Mouse (Mus musculus) gastrocnemius, postnatal 36 days (tissue): ENCODE results near the gene Acp1. TPM values are rescaled to one million over a fixed set of nuclear protein-coding genes. Genes with fewer than 3 reads are reported as not detected.

Experiments used
- DNase-seq, 2 experiments: peaks; one replicate each; pipeline ENCODE4 v3.0.0; 2022
- intact Hi-C: fragments of 180-260 bp; cut with DNase I; formaldehyde crosslinking; loops from one replicate; pipeline ENCODE4 v1.15.1; 2025
- long read RNA-seq, 2 experiments: library from polyadenylated mRNA; stranded (forward); transcript quantifications; one replicate each; pipeline ENCODE4 v2.0.0; 2021
- total RNA-seq, 2 experiments: library from RNA; stranded (reverse); gene quantifications; 2 replicates each; pipeline ENCODE4 v1.2.3; 2021

Acp1 gene
- total RNA-seq: 10 to 100 TPM; 31.5 TPM
- long read RNA-seq, experiment 1, transcript Acp1-202 (6 exons, 2,754 nt): minor isoform, 32 of 81 reads
- long read RNA-seq, experiment 1, transcript Acp1-201 (6 exons, 3,066 nt): major isoform, 41 of 81 reads
- long read RNA-seq, experiment 1, partial matches to known transcripts: 1 of 81 reads
- long read RNA-seq, experiment 1, other reads (novel, unspliced or antisense): 7 of 81 reads
- long read RNA-seq, experiment 2, transcript Acp1-201 (6 exons, 3,066 nt): major isoform, 60 of 113 reads
- long read RNA-seq, experiment 2, transcript Acp1-202 (6 exons, 2,754 nt): minor isoform, 37 of 113 reads
- long read RNA-seq, experiment 2, partial matches to known transcripts: 3 of 113 reads
- long read RNA-seq, experiment 2, other reads (novel, unspliced or antisense): 12 of 113 reads

DNA sequence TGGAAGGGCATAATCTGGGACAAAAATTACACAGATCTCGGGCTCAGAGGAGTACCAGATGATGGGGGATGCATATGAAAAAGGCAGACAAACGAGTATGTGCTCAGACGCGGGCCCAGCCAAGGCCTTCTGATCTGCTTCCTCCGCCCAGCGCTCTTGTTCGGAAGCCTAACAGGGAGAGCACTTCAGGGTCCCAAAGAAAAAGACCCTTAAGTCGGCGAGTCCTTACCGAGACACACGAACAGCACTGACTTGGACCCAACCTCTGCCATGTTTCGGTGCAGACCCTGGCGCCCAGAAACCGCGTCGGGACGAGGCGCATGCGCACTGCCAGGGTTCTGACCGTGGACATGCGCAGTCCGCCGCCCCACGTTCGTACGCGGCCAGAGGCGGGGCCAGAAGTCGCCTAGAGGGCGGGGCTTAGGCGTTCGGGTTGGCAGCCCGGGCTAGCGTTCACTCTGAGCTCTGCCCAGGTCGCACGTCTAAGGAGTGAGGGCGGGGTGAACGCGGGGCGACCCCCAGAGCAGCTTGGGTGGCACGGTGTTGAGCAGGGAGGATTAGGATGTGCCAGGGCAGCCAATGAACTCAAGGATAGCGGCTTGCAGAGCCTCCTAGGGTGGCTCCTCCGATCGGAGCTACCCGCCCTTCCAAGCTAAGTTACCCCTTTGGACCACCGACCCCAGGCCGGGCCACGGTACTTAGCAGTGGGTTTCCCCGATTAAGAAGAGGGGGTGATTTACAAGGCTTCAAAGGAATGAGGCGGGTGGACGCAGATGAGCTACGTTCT lies at the start of gene Acp1, which contains the start of gene Sh3yl1:
Gene Acp1 (minus strand): TSS at position 329 of the 787 bp plus-strand sequence.
Gene Sh3yl1 (plus strand): TSS at position 408 of the 787 bp plus-strand sequence.
- intact Hi-C loops: no loop called here
- peak; percentile 92 to 94 for DNase-seq

DNA sequence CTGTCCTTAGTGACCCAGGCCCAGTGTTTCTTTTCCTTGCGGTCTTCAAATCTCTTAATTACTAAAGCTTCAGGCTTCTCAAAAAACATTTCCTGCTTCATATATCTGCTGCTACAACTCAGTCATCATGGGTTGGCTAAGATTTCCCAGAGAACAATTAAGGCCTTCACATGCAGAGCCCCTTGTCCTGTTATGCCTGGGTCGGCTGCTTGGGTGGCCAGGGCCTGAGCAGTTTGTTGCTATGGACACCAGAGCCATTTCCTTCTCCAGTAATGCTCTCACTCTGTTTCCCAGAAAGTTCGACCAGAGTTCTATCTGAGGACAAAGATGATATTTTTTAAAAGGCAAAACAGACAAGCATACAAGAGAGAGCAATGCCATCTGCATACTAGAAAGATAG lies 32.8 kb upstream of the Acp1 start:
- DNase-seq: no peak
- intact Hi-C loops: no loop called here

DNA sequence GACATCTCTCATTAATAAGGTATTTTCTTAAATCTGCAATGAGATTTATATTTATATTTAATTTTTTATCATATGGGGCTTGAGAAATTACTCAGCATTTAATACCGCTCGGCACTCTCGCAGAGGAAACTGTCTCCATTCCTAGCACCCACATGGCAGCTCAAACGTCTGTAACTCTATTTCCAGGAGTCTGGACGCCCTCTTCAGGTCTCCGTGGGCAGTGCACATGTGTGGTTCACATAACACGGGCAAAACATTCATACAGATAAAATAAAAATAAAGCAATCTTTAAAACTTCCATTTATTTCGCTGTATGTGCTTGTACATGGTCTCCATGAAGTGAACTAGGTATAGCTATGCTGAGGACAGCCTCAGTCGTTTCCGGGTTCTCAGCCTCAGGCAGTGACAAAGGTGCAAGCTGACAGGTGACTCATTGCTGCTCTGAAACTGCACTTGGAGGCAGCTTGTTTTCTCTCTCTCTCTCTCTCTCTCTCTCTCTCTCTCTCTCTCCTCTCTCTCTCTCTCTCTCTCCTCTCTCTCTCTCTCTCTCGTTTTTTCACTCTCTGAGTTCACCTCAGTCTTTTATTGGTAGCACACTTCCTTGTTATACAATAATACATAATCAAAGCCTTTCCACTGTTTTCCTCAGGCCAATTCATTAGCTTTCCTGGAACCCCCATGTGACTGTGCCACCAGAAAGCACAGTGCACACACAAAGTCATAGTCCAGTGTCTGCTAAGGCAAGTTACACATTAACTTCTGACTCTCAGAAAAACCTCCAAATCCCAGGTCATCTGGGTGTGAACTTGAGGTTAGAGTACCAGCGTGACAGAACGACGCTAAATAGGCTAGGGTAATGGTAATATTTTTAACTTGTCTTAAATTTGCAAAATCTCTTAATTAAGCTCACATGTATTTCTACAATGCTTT lies 31.9 kb upstream of the Acp1 start:
- intact Hi-C loops: no loop called here
- no peak for DNase-seq

DNA sequence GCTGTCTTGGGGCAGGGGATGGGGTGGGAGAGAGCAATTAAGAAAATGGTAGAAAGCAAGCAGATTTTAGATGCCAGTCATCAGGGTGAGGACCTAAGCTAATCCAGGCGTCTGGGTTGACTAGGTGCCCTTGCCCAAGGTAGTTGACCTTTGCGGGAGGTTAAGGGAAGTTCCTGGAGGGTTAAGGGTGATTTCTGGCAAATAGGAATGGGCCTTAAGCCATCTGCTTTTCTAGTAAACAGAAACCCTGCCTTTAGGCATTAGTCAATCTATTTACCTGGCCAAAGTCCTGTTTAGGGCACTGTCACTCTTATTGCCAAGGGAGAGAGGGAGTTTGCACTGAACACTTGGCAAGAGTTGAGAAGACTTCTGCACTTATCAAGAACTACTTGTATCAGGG lies 25.5 kb upstream of the Acp1 start:
- no peak for DNase-seq
- intact Hi-C loops: no loop called here

DNA sequence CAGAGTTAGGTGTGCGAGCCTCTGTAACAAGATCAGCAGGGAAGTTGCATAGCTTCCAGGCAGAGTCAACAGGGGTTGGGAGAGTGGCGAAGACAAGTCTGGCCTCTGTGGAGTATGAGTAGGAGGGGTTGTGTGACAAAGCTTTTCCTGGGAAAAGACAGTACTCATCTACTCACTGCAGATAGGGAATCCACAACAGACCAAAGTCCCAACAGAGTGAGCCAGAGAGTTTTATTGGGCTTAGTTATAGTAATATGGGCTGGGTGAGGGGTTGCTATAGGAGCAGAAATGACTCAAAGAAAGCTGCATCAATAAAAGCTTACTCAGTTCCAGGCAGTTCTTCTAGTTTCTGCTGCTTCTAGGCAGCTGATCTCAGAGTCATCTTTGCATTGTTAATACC lies 21.9 kb upstream of the Acp1 start:
- no peak for DNase-seq
- intact Hi-C loops: no loop called here

DNA sequence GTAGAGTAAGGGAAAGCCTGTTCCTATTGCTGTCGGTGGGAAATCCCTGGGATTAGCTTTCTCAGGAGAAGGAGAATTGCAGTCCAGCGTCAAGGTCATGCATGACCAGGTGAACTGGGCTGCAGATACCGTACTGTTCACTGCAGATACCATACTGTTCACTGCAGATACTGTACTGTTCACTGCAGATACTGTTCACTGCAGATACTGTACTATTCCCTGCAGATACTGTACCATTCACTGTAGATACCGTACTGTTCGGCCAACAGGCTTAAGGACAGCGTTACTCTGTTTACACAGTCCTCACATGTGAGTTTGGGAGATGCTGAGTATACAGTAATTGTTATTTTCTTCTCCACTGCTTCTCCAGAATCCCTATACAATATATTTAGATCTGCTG lies 16.8 kb upstream of the Acp1 start:
- DNase-seq: no peak
- intact Hi-C loops: no loop called here

DNA sequence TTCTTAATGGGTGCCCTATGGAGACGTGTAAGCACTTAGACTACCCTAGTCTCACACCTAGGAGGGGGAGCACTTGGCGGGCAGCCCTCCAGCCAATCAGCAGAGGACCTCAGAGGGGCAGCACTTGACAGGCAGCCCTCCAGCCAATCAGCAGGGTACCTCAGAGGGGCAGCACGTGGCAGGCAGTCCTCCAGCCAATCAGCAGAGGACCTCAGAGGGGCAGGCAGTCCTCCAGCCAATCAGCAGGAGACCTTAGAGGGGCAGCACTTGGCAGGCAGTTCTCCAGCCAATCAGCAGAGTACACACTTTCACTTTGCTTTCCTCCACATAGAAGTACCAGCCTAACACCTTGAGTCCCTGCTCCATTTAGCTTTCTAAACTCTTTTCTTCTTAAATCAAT lies 11.0 kb upstream of the Acp1 start:
- intact Hi-C loops: no loop called here

DNA sequence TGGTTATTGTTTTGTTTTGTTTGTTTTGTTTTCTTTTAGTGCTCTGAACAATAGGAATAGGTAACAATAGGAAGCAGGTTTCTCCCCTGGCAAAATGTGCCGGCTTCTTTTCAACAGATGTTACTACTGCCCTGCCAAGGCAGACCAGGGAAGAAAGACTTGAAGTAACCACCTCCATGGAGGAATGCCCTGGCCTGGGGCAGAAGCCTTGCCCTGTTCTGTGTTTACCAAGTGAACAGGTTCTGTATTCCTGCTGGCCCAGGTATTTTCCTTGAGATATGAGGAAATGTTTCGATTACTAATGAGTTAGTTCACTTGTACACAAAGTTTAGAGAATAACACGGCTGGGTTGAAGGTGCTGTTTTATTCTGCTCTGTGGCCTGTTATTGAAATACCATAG lies 1.5 kb upstream of the Acp1 start:
- intact Hi-C loops: no loop called here
- no peak for DNase-seq

More for the DNA sequence above, 11.0 kb upstream of the Acp1 start:
- DNase-seq: no peak

DNA sequence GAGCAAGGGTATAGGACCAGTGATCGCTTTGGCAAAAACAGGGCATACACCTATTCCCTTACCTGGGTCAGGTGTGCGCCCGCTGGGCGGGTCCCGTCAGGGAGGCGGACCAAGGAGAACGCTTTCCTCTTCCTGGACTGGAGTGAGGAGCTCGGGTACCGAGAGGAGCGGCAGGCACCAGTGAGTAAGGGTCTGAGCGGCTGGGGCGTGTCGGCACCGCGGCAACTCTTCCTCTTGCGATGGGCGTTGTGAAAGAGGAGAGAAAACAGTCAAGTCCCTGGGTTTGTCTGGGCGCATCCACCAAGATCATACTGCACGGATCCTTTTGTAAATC lies 626 bp upstream of the Acp1 start:
- no peak for DNase-seq
- intact Hi-C loops: no loop called here

DNA sequence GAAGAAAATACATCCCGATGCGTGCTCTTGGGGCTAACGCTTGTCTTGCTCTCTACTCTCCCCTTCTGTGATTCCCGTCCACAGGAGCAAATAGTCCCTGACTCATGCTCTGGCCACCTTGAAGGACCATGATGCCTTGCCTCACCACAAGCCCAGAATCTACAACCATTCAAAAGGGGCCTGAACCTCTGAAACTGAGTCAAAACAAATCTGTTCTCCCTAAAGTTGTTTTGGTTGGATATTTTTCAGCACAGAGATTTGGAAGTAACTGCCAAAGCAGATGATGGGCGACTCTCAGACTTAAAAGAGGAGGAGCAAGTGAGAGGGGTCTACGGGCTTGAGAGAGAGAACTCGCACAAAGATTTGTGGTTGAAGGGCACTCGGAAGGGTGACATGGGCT lies 529 bp downstream of the Acp1 start:
- DNase-seq: no peak

DNA sequence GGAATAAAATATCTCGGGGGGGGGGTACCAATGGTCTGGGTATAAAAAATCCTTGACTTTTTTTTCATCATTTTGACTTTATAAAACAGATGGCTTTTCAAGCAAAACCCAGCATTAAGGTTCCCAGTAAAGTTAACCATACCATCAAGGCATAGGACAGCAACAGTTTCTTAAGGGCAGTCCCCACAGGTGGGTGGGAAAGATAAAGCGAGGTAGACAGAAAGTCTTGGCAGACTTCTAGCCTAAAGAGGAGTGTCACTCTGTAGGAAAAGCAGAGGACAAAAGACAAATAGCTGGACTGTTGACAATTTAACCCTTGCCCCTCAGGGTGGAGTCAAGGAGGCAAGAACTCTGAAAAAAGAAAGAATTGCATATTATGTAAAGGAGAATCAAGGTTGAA lies 1.5 kb downstream of the Acp1 start:
- intact Hi-C loops: no loop called here

More for the DNA sequence above, 529 bp downstream of the Acp1 start:
- intact Hi-C loops: no loop called here

DNA sequence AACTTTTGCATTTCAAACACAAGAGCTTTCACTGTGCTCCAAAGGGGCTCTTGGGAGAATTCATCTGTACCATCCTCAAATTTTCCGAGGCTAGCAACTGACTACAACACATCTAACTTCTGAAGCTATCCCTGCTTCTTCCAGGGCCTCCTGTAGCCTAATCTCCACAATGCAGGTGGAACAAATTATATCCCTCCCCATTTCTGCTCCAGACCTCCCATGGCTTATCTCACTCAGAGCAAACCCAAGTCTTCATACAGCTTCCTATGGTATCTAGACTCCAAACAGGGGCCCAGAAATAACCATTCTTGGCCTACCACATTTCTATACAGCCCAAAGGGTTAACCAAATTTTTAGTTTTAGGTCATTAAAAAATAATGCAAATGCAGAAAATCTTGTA lies 2.7 kb downstream of the Acp1 start:
- no peak for DNase-seq
- intact Hi-C loops: no loop called here

More for the DNA sequence above, 1.5 kb downstream of the Acp1 start:
- DNase-seq: no peak

DNA sequence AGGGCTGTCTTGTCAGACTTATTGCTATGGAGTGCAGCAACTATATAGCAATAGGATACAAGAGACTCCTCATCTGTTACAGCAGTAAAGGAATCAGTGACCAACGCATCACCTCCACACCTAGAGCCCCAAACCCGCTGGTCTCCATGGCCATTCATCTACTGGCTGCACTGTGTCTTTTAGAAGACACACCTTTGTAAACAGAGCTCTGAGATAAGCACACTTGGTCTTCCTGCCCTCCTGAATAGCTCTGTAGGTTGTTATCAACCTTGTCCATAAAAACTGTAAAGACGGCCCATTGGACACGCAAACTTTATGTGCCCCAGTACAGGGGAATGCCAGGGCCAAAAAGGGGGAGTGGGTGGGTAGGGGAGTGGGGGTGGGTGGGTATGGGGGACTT lies 14.3 kb downstream of the Acp1 start:
- no peak for DNase-seq
- intact Hi-C loops: no loop called here

DNA sequence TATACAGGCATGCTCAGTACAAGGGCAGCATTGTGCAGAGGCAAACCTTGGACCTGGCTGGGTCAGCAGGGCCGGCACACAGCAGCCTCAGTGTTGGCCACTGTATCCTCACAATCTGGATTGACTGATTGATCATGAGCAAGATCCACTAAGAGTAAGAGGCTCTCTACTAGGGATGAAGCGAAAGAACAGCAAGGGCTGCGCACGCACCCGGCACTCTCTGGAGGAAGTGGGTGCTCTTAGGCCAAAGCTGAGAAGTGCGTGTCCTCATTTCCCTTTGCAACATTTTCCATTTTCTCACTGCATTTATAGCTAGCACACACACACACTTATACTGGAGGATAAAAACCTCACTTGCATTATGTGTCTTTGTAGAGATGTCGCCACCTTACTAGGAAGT lies 20.0 kb downstream of the Acp1 start:
- DNase-seq: no peak
- intact Hi-C loops: loop anchor here (2.0 kb wide), 1 partner anchor 295 kb away; no protein-coding TSS in a partner anchor

DNA sequence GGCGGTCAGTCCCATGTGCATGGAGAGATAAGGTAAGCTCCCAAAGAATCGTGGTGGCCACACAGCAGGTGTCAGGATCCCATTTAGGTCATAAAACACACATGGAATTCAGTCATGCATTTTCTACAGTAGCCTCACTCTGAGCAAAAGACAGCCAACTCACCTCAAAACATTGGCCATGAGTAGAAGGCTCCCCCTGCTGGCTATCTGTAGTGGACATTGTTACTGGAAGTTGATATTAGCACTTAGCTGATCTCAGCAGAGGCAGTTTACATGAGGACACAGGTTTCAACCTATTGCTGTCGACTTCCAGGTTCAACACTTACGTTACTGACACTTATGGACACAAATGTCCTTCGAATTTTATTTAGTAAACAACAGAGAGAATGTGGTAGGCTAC lies 21.3 kb downstream of the Acp1 start:
- DNase-seq: peak in 1 of 2 experiments; percentile 29
- intact Hi-C loops: loop anchor here (2.0 kb wide), 1 partner anchor 293 kb away; no protein-coding TSS in a partner anchor

DNA sequence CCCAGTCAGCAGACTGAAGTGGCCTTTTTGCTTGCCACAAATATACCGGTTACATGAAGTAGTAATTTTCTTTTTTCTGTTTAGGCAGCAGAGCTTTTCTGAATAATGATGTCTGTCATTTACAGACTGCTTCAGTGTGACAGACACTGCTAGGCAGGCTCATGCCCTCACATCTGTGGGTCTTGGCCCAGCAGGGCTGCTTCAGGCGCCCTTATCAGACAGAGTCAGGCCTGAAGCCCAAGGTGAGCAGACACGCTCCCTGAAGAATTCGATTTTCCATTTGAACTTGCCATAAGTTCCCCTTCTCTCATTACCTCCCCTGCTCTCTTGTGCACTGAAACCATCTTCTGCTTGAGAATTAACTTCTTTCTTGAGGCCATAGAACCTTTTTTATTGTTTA lies 23.4 kb downstream of the Acp1 start:
- intact Hi-C loops: no loop called here
- DNase-seq: no peak

DNA sequence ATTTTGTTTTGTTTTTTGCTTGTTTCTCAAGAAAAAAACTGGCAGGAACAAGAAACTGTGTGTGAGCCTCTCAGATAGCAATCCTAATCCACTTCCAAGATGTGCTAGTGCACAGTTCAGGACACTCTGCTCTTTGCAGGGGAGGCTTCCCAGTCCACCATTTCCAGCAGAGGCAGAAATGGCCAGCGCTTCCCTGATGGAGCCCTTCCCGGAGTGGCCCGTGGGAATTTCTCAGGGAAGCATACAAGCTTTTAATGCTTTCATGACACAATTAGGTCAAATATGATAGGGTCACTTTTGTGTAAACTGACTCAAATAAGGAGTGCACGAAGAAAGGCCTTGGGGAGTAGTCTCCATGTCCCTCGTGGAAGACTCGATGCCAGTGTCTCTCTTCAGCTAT lies 25.5 kb downstream of the Acp1 start:
- intact Hi-C loops: no loop called here
- DNase-seq: peak; percentile 36 to 44

DNA sequence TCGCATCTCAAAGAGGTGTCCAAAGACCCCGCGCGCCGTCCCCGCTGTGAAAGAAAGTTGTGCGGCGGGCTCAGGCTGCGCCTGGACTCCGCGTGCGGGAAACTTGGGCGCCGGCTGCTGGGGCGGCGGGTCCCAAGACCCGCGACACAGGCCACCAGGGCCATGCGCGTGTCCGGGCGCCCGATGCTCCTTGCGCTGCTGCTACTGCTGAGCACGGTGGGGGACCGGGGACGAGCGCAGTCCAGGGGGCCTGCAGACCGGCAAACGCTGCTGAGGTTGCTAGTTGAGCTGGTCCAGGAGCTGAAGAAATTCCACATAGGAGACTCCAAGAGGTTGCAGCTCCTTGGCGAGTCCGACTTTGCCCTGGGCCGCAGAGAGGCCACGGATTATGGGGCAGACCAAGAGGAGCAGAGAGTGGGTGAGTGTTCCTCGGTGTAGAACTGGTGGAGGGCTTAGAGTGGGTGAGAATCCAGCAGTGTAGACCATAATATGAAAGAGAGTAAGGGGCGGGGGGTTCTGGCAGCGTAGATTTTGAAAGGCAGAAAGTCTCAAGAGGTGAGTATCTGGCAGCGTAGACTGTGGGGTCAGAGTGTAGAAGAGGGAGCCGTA lies 26.7 kb downstream of the Acp1 start:
- intact Hi-C loops: no loop called here

DNA sequence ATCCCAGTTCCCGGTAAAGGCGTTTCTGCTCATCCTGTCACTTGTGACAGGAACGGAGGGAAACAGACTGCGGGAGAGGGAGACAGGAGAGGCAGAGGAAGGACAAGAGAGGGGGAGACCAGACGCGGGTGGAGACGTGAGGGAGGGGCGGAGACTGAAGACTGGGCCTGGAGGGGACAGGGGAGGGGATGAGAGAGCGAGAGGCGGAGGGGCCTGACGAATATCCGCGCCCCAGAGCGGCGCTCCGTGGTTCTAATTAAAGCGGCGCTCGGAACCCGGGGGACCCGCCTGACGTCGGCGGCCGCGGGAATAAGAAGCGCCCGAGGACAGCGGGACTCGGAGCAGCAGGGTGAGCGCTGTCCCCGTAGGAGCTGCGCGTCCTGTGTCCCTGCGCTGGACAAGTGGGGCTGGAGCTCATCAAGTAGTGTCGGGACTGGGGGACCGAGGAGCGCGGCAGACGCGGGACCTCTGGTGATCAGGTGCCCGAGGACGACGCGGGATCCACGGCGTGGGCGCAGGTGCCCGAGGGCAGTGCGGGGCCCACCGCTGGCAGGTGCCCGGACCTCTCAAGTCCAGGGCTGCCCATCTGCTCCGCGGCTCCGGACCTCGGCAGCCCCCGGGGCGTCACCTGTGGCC lies 27.3 kb downstream of the Acp1 start, which contains the start of gene Alkal2:
Gene Alkal2 (plus strand): TSS at position 337 of the 636 bp plus-strand sequence.
- intact Hi-C loops: no loop called here
- peak in 1 of 2 experiments; percentile 15 for DNase-seq

More for the DNA sequence above, 26.7 kb downstream of the Acp1 start:
- no peak for DNase-seq

DNA sequence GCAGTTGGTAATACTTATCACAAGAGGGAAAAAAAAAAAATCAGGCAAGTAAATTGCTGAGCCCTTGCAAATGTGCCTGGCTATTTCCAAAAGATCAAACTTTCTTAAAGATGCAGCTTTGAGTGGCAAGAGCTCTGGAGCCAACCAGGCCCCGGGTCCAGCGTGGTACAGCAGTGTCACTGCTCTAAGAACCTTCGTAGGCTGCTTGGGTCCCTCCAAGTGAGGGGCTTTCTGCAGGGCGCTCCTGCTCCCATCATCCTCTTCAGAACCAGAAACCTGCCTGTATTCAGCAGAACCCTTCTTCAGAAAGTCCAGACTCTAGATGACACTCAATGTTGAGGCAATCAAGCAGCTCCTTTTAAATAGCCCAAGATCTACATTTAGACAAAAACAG lies 27.8 kb downstream of the Acp1 start:
- intact Hi-C loops: no loop called here
- DNase-seq: no peak
